ENCODE assay signal across 28 mouse cellular contexts in the genomic region with DNA sequence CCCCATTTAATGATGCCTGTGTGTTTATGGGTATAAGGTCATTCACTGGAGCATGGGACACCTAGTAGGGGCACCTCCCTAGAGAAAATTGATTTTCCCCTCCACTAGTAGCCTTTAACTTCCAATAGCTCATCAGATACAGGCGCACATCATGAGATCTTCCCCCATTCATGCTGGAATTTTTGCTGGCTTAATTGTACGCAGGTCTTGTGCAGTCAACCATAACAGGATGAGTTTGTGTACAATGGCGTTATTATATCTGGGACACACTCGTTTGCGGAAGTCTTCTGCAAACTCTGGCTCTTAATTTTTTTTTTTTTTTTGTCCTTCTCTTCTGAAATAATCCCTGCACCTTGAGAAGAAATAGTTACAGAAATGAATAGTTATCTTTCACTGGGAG. TPM values are rescaled to one million over a fixed set of nuclear protein-coding genes. Genes with fewer than 3 reads are reported as not detected.
"Had no signal": no experiment of that assay in that cellular context is flagged by ENCODE, and none has a peak within 500 bp of the region (broad histone marks: within the 10 kb centered on the region; RNA-seq: fewer than 3 reads in every experiment).

No protein-coding gene starts in this region.

- H3K4me2 ChIP-seq: embryonic facial prominence, embryonic 12.5 days; embryonic facial prominence, embryonic 13.5 days; embryonic facial prominence, embryonic 15.5 days; forebrain, embryonic 12.5 days; forebrain, embryonic 13.5 days; forebrain, embryonic 15.5 days had no signal

- H3K36me3 ChIP-seq: embryonic facial prominence, embryonic 12.5 days; embryonic facial prominence, embryonic 13.5 days; embryonic facial prominence, embryonic 15.5 days; forebrain, embryonic 10.5 days; forebrain, embryonic 12.5 days; forebrain, embryonic 15.5 days had no signal

- H3K27ac ChIP-seq: embryonic facial prominence, embryonic 12.5 days; embryonic facial prominence, embryonic 13.5 days; embryonic facial prominence, embryonic 15.5 days; forebrain, embryonic 10.5 days; forebrain, embryonic 12.5 days; forebrain, embryonic 13.5 days; forebrain, embryonic 15.5 days; gastrocnemius, adult 2 months; heart, adult 2 months had no signal

- ATAC-seq: forebrain, embryonic 13.5 days; forebrain, embryonic 14.5 days; forebrain, embryonic 15.5 days; forebrain, embryonic 16.5 days; forebrain, postnatal 0 days had no signal

- H3K9ac ChIP-seq: embryonic facial prominence, embryonic 12.5 days; embryonic facial prominence, embryonic 13.5 days; embryonic facial prominence, embryonic 15.5 days; forebrain, embryonic 12.5 days; forebrain, embryonic 13.5 days; forebrain, embryonic 15.5 days; forebrain, postnatal 0 days had no signal

- DNase-seq: cerebellum, adult 2 months; cerebellum, adult 8-10 months; cerebellum, adult 9-10 months; cerebellum, adult 9-11 months; cerebellum, postnatal 10 days; cerebellum, postnatal 14 days; cerebellum, postnatal 25 days; cerebellum, postnatal 36 days; embryo, embryonic 11 days; forebrain, postnatal 0 days; gastrocnemius, adult 2 months; gastrocnemius, postnatal 10 days; gastrocnemius, postnatal 14 days; gastrocnemius, postnatal 25 days; gastrocnemius, postnatal 36 days; heart, adult 11 months; heart, adult 18-20 months; heart, adult 2 months had no signal

- H3K4me1 ChIP-seq: embryonic facial prominence, embryonic 12.5 days; embryonic facial prominence, embryonic 13.5 days; embryonic facial prominence, embryonic 15.5 days; forebrain, embryonic 10.5 days; forebrain, embryonic 12.5 days; forebrain, embryonic 13.5 days; forebrain, embryonic 15.5 days had no signal

- H3K9me3 ChIP-seq: embryonic facial prominence, embryonic 12.5 days; embryonic facial prominence, embryonic 13.5 days; embryonic facial prominence, embryonic 15.5 days; forebrain, embryonic 12.5 days; forebrain, embryonic 13.5 days; forebrain, embryonic 15.5 days had no signal

- H3K27me3 ChIP-seq: embryonic facial prominence, embryonic 12.5 days; embryonic facial prominence, embryonic 13.5 days; embryonic facial prominence, embryonic 15.5 days; forebrain, embryonic 12.5 days; forebrain, embryonic 13.5 days; forebrain, embryonic 15.5 days had no signal

- H3K4me3 ChIP-seq: embryonic facial prominence, embryonic 12.5 days; embryonic facial prominence, embryonic 13.5 days; embryonic facial prominence, embryonic 15.5 days; erythroblast, embryonic 14.5 days; forebrain, embryonic 10.5 days; forebrain, embryonic 12.5 days; forebrain, embryonic 13.5 days; forebrain, embryonic 15.5 days; gastrocnemius, adult 2 months; heart, adult 2 months had no signal

RNA-seq across cellular contexts. Expression of gene Fgf9, which starts 19.7 kb away (rescaled TPM):
- polyA plus RNA-seq: erythroblast, embryonic 14.5 days had no signal
